Mouse (Mus musculus) embryonic facial prominence, embryonic 11.5 days (tissue): ENCODE measurements around the gene Higd1a. TPM values are rescaled to one million over a fixed set of nuclear protein-coding genes. Genes with fewer than 3 reads are reported as not detected.

Source experiments
- polyA plus RNA-seq: library from polyadenylated mRNA; unstranded; fragments of >200 nt; fragmentation: Nextera tagmentation; extraction: Ambion mirVana; gene quantifications from 2 replicates; pipeline ENCODE4 v1.2.1, GENCODE M21; 2014

The Higd1a gene
- polyA plus RNA-seq, 1 experiment from 2014 or later = 135 TPM

Other genes with a start within 250 kb of the Higd1a start
- gene Lyzl4, start 216.3 kb downstream of the Higd1a start, polyA plus RNA-seq = not detected in 2 replicates
- 0.08 and 0.57 TPM in 2 replicates for gene Vipr1, start 215.6 kb downstream of the Higd1a start, polyA plus RNA-seq
- 11.6 and 12.3 TPM in 2 replicates for gene Sec22c, start 152.9 kb downstream of the Higd1a start, polyA plus RNA-seq
- gene Ss18l2, start 148.0 kb downstream of the Higd1a start, polyA plus RNA-seq = 96.0 and 109 TPM in 2 replicates
- 59.7 and 61.2 TPM in 2 replicates for gene Nktr, start 139.2 kb downstream of the Higd1a start, polyA plus RNA-seq
- gene Zfp651, start 99.0 kb downstream of the Higd1a start, polyA plus RNA-seq = 4.9 and 5.1 TPM in 2 replicates
- gene Klhl40, start 80.8 kb downstream of the Higd1a start, polyA plus RNA-seq = 0.81 and 0.85 TPM in 2 replicates
- not detected in 2 replicates for gene Hhatl, start 65.9 kb downstream of the Higd1a start, polyA plus RNA-seq
- 0.18 and 1.3 TPM in 2 replicates for gene Ccdc13, start 18.9 kb downstream of the Higd1a start, polyA plus RNA-seq
- gene Ackr2, start 40.0 kb upstream of the Higd1a start, polyA plus RNA-seq = 0.10 and 0.31 TPM in 2 replicates
- gene Cyp8b1, start 57.9 kb upstream of the Higd1a start, polyA plus RNA-seq = not detected in 2 replicates
- gene Fam198a, start 92.6 kb upstream of the Higd1a start, polyA plus RNA-seq = 0.35 and 0.38 TPM in 2 replicates
- 6.9 and 7.5 TPM in 2 replicates for gene Pomgnt2, start 138.7 kb upstream of the Higd1a start, polyA plus RNA-seq